Mouse (Mus musculus): ENCODE measurements around the gene Clasp1. TPM values are rescaled to one million over a fixed set of nuclear protein-coding genes. Genes with fewer than 3 reads are reported as not detected.

Clasp1 gene
- polyA plus RNA-seq, 1 experiment from 2014 or later: 115 TPM

GRCm38 (mm10) chr1:118431548-118431947 lies 42.7 kb downstream of the Clasp1 start:
- Histone ChIP-seq H3K27ac (ENCODE audit: poor library complexity, severe bottlenecking) (no peak overlapping the region), H3K4me1 (replicated peaks) (peaks cover 29% of the 10 kb centered on the region), H3K36me3 (peaks cover 7% of the 10 kb centered on the region), H3K27me3 (replicated peaks) (no peaks in the 10 kb centered on the region), H3K4me3 (no peak overlapping the region), H3K4me2 (no peak overlapping the region), H3K9ac (no peak overlapping the region), H3K9me3 (replicated peaks) (no peaks in the 10 kb centered on the region)
- WGBS: 91% methylated on average over 4 of the region's 4 CpGs
- no peak for ATAC-seq (ENCODE audit: insufficient number of reproducible peaks, low FRiP score)

GRCm38 (mm10) chr1:118435001-118435473 lies 46.2 kb downstream of the Clasp1 start:
- no peak overlapping the region for H3K4me3 ChIP-seq
- H3K4me2 ChIP-seq: no peak overlapping the region
- H3K27ac ChIP-seq (ENCODE audit: poor library complexity, severe bottlenecking): no peak overlapping the region
- H3K9me3 ChIP-seq (replicated peaks): no peaks in the 10 kb centered on the region
- 70% methylated on average over 10 of the region's 10 CpGs for WGBS
- no peak for ATAC-seq (ENCODE audit: insufficient number of reproducible peaks, low FRiP score)
- no peaks in the 10 kb centered on the region for H3K27me3 ChIP-seq (replicated peaks)
- H3K4me1 ChIP-seq (replicated peaks): peaks cover 11% of the 10 kb centered on the region
- peaks cover 7% of the 10 kb centered on the region for H3K36me3 ChIP-seq
- no peak overlapping the region for H3K9ac ChIP-seq

GRCm38 (mm10) chr1:118437856-118438255 lies 49.0 kb downstream of the Clasp1 start:
- Histone ChIP-seq H3K9me3 (replicated peaks) (no peaks in the 10 kb centered on the region), H3K4me1 (replicated peaks) (peaks cover 7% of the 10 kb centered on the region), H3K4me3 (no peak overlapping the region), H3K27me3 (replicated peaks) (no peaks in the 10 kb centered on the region), H3K27ac (ENCODE audit: poor library complexity, severe bottlenecking) (no peak overlapping the region), H3K36me3 (peaks cover 7% of the 10 kb centered on the region), H3K9ac (no peak overlapping the region), H3K4me2 (no peak overlapping the region)
- 95% methylated on average over 4 of the region's 4 CpGs for WGBS
- ATAC-seq (ENCODE audit: insufficient number of reproducible peaks, low FRiP score): no peak

GRCm38 (mm10) chr1:118438332-118438731 lies 49.5 kb downstream of the Clasp1 start:
- no peak overlapping the region for H3K9ac ChIP-seq
- H3K4me3 ChIP-seq: no peak overlapping the region
- ATAC-seq (ENCODE audit: insufficient number of reproducible peaks, low FRiP score): no peak
- peaks cover 3% of the 10 kb centered on the region for H3K36me3 ChIP-seq
- H3K4me2 ChIP-seq: no peak overlapping the region
- H3K27me3 ChIP-seq (replicated peaks): no peaks in the 10 kb centered on the region
- no peak overlapping the region for H3K27ac ChIP-seq (ENCODE audit: poor library complexity, severe bottlenecking)
- H3K4me1 ChIP-seq (replicated peaks): peaks cover 7% of the 10 kb centered on the region
- H3K9me3 ChIP-seq (replicated peaks): no peaks in the 10 kb centered on the region

GRCm38 (mm10) chr1:118440547-118440946 lies 51.7 kb downstream of the Clasp1 start:
- H3K4me3 ChIP-seq: no peak overlapping the region
- H3K9ac ChIP-seq: no peak overlapping the region
- H3K27ac ChIP-seq (ENCODE audit: poor library complexity, severe bottlenecking): no peak overlapping the region
- WGBS: 86% methylated on average over 1 of the region's 1 CpGs
- no peak for ATAC-seq (ENCODE audit: insufficient number of reproducible peaks, low FRiP score)
- no peaks in the 10 kb centered on the region for H3K27me3 ChIP-seq (replicated peaks)
- no peaks in the 10 kb centered on the region for H3K36me3 ChIP-seq
- peaks cover 26% of the 10 kb centered on the region for H3K4me1 ChIP-seq (replicated peaks)
- H3K9me3 ChIP-seq (replicated peaks): no peaks in the 10 kb centered on the region
- H3K4me2 ChIP-seq: no peak overlapping the region

GRCm38 (mm10) chr1:118444420-118444819 lies 55.6 kb downstream of the Clasp1 start:
- ATAC-seq (ENCODE audit: insufficient number of reproducible peaks, low FRiP score): 0 out of 2 replicates have a peak, but pooled peaks have one; percentile 18
- WGBS: 43% methylated on average over 7 of the region's 7 CpGs
- Histone ChIP-seq H3K9ac (no peak overlapping the region), H3K27me3 (replicated peaks) (no peaks in the 10 kb centered on the region), H3K4me2 (no peak overlapping the region), H3K4me3 (no peak overlapping the region), H3K27ac (ENCODE audit: poor library complexity, severe bottlenecking) (0 out of 2 replicates have a peak overlapping the region, but pooled peaks have one; percentile 3), H3K4me1 (replicated peaks) (peaks cover 46% of the 10 kb centered on the region), H3K9me3 (replicated peaks) (no peaks in the 10 kb centered on the region), H3K36me3 (no peaks in the 10 kb centered on the region)

- no peak for ATAC-seq (ENCODE audit: insufficient number of reproducible peaks, low FRiP score)
- H3K9me3 ChIP-seq (replicated peaks): no peaks in the 10 kb centered on the region
- WGBS: 58% methylated on average over 3 of the region's 3 CpGs
- no peaks in the 10 kb centered on the region for H3K36me3 ChIP-seq
- H3K27me3 ChIP-seq (replicated peaks): no peaks in the 10 kb centered on the region
- no peak overlapping the region for H3K4me2 ChIP-seq
- H3K9ac ChIP-seq: no peak overlapping the region
- peak overlapping the region; percentile 24; the same call in 1 of the 2 replicates for H3K27ac ChIP-seq (ENCODE audit: poor library complexity, severe bottlenecking)
- peaks cover 44% of the 10 kb centered on the region for H3K4me1 ChIP-seq (replicated peaks)
- no peak overlapping the region for H3K4me3 ChIP-seq
Measured at GRCm38 (mm10) chr1:118444988-118445387, 56.1 kb downstream of the Clasp1 start.

GRCm38 (mm10) chr1:118445441-118445840 lies 56.6 kb downstream of the Clasp1 start:
- Histone ChIP-seq H3K4me3 (no peak overlapping the region), H3K9ac (no peak overlapping the region), H3K9me3 (replicated peaks) (no peaks in the 10 kb centered on the region), H3K4me1 (replicated peaks) (peaks cover 44% of the 10 kb centered on the region), H3K4me2 (no peak overlapping the region), H3K27ac (ENCODE audit: poor library complexity, severe bottlenecking) (no peak overlapping the region), H3K36me3 (no peaks in the 10 kb centered on the region), H3K27me3 (replicated peaks) (no peaks in the 10 kb centered on the region)
- 64% methylated on average over 6 of the region's 6 CpGs for WGBS
- ATAC-seq (ENCODE audit: insufficient number of reproducible peaks, low FRiP score): no peak

GRCm38 (mm10) chr1:118446006-118446405 lies 57.1 kb downstream of the Clasp1 start:
- Histone ChIP-seq H3K27ac (ENCODE audit: poor library complexity, severe bottlenecking) (no peak overlapping the region), H3K9ac (peak overlapping the region; percentile 3; the same call in 1 of the 2 replicates)

GRCm38 (mm10) chr1:118447131-118447530 lies 58.3 kb downstream of the Clasp1 start:
- WGBS: 81% methylated on average over 2 of the region's 2 CpGs
- Histone ChIP-seq H3K36me3 (no peaks in the 10 kb centered on the region), H3K9me3 (replicated peaks) (no peaks in the 10 kb centered on the region), H3K27ac (ENCODE audit: poor library complexity, severe bottlenecking) (no peak overlapping the region; the same call in 1 of the 2 replicates), H3K9ac (no peak overlapping the region), H3K4me3 (no peak overlapping the region), H3K4me1 (replicated peaks) (peaks cover 44% of the 10 kb centered on the region), H3K27me3 (replicated peaks) (no peaks in the 10 kb centered on the region), H3K4me2 (no peak overlapping the region)
- ATAC-seq (ENCODE audit: insufficient number of reproducible peaks, low FRiP score): no peak

More at GRCm38 (mm10) chr1:118446006-118446405, 57.1 kb downstream of the Clasp1 start:
- no peaks in the 10 kb centered on the region for H3K36me3 ChIP-seq
- no peak overlapping the region for H3K4me2 ChIP-seq
- H3K4me3 ChIP-seq: no peak overlapping the region
- ATAC-seq (ENCODE audit: insufficient number of reproducible peaks, low FRiP score): no peak
- no peaks in the 10 kb centered on the region for H3K9me3 ChIP-seq (replicated peaks)
- peaks cover 44% of the 10 kb centered on the region for H3K4me1 ChIP-seq (replicated peaks)
- no peaks in the 10 kb centered on the region for H3K27me3 ChIP-seq (replicated peaks)
- 88% methylated on average over 3 of the region's 3 CpGs for WGBS

GRCm38 (mm10) chr1:118448214-118448613 lies 59.4 kb downstream of the Clasp1 start:
- WGBS: 81% methylated on average over 1 of the region's 1 CpGs
- peaks cover 48% of the 10 kb centered on the region for H3K4me1 ChIP-seq (replicated peaks)
- H3K4me3 ChIP-seq: no peak overlapping the region
- H3K9ac ChIP-seq: no peak overlapping the region
- H3K9me3 ChIP-seq (replicated peaks): no peaks in the 10 kb centered on the region
- no peaks in the 10 kb centered on the region for H3K36me3 ChIP-seq
- no peak overlapping the region for H3K4me2 ChIP-seq
- no peaks in the 10 kb centered on the region for H3K27me3 ChIP-seq (replicated peaks)
- no peak overlapping the region for H3K27ac ChIP-seq (ENCODE audit: poor library complexity, severe bottlenecking)
- ATAC-seq (ENCODE audit: insufficient number of reproducible peaks, low FRiP score): no peak

GRCm38 (mm10) chr1:118450891-118451450 lies 62.1 kb downstream of the Clasp1 start:
- WGBS: 87% methylated on average over 3 of the region's 3 CpGs
- Histone ChIP-seq H3K9ac (no peak overlapping the region), H3K9me3 (replicated peaks) (no peaks in the 10 kb centered on the region), H3K4me1 (replicated peaks) (peaks cover 29% of the 10 kb centered on the region), H3K27me3 (replicated peaks) (no peaks in the 10 kb centered on the region), H3K27ac (ENCODE audit: poor library complexity, severe bottlenecking) (no peak overlapping the region), H3K4me2 (no peak overlapping the region), H3K4me3 (no peak overlapping the region), H3K36me3 (0 out of 2 replicates have a peak, but pooled peaks cover 3% of the 10 kb centered on the region)
- ATAC-seq (ENCODE audit: insufficient number of reproducible peaks, low FRiP score): no peak

All from heart, embryonic 12.5 days (tissue).